Mouse (Mus musculus) monocyte, adult 2 months (primary cell): ENCODE results near the gene Nmur1.
"Not testable (repeated sequence)": the region's sequence is repeated elsewhere in the genome, so short reads cannot be mapped to it uniquely, and the experiment has no call there.

ENCODE experiments used
- DNase-seq, 2 experiments: peaks; one replicate each; pipeline ENCODE4 v3.0.0; 2022; ENCODE audit warnings: low spot score in 2 of 2, low read depth in 1 of 2

The Nmur1 gene

DNA sequence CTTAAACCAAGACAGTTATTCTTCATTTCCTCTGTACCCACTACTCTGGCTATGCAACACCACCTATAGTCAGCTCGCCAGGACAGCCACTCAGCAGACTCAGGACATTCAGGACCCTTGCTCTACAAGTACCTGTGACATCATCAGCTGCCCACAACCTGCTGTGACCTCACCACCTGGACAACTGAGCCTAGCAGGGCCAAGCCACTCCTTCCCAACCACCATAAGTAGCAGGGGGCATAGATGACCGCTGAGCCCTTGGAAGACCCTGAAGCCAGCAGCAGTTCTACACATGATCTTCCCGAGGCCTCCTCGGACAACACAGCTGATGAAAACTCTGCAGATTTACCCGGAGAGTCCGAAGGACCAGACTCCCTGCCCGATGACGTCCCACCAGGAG lies at the start of gene Nmur1, which contains the start of gene Tex44:
Gene Nmur1 (minus strand): TSS at position 101 of the 400 bp plus-strand sequence.
Gene Tex44 (plus strand): TSS at position 202 of the 400 bp plus-strand sequence.
- no peak for DNase-seq

DNA sequence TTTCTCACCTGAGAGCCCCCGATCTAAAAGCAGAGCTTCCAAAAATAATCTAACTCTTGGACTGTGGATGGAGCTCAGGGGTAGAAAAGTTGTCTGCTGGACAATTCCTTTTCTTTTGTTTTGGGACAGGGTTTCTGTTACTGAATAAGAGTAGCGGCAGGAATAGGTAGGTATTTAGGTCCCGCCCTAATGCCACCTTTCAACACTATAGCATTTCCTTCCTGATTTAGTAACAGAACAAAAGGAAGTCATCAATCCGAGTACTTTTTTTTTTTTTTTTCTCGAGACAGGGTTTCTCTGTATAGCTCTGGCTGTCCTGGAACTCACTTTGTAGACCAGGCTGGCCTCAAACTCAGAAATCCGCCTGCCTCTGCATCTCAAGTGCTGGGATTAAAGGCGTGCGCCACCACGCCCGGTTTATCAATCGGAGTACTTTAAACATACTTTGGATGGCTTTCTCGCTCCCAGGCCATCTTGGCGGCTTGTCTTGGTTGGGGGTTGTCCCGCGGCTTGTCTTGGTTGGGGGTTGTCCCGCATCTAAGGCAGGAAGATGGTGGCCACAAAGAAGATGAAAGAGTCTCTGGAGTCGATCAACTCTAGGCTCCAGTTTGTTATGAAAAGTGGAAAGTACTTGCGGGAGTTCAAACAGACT lies 47.2 kb upstream of the Nmur1 start:
- no peak for DNase-seq

DNA sequence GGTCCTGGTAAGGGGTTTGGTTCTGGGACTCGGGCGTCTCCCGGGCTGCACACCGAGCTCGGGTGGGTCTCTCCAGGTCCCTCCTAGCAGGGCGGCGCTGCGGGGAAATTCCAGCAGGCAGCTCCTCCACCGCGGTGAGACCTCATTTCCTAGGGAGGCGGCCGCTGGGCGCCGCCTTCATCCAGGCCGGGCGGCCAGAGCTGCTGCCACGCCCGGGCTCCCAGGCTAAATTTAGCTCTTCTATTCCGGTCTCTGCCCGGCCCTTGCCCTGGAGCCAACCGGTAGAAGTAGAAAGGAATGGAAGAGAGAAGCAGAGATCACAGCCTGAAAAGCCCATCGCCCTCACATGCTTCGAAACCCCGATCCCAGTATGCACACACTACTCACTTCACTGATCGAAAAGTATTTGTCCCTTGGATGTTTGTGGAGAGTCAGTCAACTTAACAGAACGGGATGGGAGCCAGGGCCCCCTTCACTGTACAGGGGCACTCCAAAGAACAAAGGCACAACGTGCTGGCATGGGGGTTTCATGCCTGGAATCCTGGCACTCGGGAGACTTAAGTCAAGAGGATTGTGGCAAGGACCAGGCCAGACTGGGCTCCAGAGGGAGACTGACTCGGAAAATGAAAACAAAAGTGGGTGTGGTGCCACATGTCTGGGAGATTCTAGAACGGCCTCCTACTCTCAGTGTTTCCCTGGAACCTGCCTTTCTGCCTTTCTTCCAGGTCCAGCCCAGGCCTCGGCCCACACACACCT lies 46.3 kb upstream of the Nmur1 start:
- peak in 1 of 2 experiments; percentile 43 for DNase-seq

DNA sequence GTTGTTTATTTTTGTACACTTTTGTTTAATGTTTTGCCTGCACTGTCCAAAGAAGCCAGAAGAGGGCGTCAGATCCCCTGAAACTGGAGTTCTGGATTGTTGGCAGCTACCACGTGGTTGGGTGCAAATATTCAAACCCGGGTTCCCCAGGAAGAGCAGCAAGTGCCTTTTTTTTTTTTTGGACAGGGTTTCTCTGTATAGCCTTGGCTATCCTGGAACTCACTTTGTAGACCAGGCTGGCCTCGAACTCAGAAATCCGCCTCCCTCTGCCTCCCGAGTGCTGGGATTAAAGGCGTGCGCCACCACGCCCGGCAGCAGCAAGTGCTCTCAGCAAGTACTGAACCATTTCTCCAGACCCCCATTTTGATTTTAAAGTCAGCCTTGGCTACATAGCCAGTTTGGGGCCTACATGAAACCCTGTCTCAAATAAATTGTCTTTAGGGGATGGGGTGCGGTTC lies 45.5 kb upstream of the Nmur1 start:
- not testable (repeated sequence) for DNase-seq

DNA sequence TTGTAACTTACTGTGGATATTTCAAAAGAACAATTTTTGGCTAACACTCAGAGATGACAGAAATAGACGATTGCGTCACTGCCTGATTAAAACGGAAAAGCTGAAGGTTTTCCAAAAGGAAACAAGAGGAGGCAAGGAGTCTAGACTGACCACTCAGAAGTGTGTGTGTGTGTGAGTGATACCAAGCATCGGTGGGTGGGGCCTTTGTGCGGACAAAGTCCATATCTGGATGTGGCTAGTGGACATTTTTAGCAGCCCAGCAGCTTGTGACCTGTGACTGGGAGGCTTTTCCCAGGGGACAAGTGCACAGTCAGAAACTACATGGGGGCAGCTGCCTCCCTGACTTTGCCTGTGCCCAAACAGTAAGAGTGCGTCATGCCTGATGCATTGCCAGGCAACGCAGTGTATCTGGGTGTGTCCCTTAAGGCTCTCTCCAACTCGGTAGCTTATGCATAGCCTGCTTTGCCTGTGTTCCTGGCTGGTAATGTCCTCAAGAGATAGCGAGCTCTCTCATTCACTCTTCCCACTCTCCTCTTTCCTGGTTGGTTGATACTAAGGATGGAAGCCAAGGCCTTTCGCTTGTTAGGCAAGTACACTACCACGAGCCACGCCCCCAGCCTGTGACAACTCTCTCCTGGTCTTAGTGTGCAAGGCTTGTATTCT lies 44.6 kb upstream of the Nmur1 start:
- DNase-seq, result peak; percentile 60 to 69

DNA sequence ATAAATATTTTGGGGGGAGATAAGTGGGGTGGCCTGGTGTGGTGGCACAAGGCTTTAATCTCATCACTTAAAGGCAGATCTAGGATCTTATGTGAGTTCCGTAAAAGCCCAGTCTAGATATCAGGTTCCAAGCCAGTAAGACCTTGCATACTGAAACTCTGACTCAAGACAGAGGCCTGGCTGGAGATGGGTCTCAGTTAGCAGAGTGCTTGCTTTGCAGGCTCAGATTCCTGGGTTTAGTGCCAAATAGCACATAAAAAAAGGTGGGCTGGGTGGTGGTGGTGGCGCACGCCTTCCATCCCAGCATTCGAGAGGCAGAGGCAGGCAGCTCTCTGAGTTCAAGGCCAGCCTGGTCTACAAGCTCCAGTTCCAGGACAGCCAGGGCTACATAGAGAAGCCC lies 43.8 kb upstream of the Nmur1 start:
- no peak for DNase-seq

DNA sequence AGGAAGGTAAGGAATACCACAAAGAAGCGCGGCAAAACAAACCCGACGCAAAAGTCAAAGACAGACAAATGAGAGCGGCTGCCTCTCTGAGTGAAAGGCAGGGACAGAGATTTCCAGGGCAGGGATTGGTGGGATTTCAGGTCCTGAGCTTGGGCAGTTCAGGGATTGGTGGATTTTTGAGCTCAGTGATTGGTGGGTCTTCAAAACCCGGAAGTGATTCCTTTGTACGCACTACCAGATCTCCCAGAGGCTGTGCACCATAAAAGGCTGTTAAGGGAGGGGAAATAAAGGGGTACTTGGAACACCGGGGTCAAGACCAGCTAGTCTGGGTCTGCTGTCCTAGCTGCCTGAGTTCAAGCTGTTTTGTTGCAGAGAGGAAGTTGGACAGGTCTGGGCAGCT lies 41.4 kb upstream of the Nmur1 start:
- no peak for DNase-seq

DNA sequence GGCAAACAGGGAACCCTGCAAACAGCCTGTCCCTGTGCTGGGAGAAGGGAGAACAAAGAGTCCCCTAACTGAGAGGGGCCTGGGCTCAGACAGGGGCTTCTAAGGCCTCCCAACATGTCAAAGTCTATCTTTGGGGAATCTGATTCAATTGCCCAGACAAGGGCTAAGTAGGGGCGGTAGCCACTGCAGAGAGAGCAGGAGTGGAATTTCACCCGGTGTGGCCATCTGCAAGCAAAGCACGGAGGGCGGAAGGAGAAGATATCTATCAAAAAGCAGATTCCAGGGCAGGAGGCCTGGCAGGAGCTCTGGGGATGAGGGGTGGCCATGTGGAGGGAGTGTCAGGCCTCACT lies 38.8 kb upstream of the Nmur1 start:
- no peak for DNase-seq

DNA sequence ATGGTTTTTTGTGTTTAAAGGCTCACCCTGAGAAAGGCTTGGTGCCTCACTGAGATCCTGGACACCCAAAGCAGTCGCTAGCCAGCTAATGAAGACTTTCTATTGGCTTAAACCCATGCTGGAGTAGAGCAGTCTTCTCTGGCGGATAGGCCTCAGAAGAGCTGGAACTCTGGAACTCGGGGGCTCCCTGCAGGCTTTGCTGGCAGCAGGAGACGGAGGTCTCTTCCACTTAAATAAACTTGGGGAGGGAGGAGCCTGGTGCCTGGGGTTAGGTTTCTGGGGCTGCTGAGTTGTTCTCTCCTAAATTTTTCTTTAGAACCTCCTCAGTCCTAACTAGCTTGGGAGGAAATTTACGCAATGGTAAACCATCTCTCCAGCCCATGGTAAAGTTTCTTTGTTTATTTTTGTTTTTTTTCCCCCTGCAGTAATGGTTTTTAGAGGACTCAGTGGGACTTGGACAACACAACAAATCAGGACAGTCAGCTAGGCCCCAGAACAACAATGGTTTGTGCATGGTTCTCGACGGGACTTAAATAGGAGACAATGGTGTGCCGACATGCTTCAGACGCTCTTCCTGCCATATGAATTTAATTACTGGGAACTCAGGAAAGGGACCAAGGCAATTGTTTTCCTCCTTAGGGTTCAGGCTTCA lies 38.3 kb upstream of the Nmur1 start:
- DNase-seq, result no peak

DNA sequence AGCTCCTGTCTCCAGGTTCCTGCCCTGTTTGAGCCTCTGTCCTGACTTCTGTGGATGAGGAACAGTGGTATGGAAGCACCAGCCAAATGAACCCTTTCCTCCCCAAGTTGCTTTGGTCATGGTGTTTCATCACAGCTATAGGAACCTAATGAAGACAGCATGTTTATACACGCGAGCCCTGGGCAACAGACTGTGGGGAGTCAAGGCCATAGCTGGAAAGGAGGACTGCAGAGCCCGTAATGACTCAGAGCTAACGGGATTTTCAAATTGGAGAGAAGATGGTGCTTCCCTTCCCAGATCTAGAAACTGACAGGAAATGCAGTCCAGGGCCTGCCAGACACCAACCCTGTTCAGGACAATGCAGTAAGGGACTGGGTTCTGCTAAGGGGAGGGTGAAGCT lies 33.3 kb upstream of the Nmur1 start:
- DNase-seq, result no peak

DNA sequence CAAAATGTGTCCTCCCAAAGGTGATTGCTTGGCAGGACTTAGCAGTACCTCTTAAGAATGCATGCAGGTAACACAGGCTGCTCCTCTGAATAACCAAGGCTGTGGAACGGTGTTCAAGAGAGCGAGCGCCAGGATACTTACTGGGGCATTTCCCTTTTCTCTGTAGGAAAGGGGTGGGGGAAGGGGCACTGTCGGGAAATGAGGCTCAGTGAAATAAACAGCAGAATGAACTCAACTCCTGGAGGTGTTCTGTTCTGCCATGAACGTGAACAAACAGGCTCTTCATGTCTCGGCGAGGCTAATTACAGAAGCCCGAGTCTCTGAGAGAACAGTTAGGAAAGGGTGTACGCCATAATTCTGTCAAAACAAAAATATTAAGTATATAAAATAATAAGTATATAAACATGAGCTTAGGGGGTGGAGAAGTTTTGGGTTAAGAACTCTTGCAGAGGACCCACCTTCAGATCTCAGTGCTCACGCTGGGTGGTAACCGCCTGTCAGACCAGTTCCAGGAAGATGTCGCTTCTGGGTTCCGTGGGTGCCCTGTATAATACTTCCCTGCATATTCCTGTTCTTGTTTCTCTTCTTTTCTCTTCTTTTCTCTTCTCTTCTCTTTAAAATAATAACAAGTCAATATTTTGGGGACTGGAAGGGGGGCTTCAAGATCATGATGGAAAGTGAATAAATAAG lies 31.0 kb upstream of the Nmur1 start:
- DNase-seq, result no peak

DNA sequence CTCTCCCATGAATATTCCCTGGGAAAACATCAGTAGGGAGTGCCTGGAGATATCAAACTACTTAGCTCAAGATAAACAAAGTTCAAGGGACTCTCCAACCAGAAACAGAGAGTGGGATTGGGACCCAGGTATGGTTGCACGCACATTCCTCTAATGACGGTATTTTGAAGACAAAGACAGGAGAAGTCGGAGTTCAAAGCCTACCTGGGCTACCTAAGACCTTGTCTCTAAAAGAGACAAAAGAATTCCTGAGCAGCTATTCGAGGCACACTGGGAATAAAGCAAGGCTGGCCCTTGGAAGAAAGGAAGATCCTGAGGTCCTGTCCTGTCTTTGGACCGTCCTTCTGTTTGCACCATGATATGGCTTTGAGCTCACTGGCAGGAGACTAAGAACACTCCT lies 26.7 kb upstream of the Nmur1 start:
- DNase-seq, result no peak

DNA sequence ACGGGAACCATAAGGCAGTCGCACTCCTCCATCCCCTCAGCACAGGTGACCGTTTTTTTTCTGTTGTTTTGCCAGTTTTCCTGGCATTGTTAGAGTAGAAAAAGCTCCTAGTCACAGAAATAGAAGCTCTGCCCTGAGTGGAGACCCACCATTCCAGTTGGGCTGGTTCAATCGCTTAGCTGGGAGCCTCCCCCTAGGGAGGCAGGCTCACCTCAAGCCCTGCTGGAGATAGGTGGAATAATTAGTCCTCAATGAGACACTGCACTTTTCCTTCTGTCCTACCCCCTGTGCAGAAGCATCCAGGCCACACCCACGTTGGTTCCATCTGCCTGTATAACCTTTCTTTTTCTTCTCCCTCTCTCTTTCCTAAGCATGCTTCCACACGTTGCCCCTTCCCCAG lies 23.9 kb upstream of the Nmur1 start:
- no peak for DNase-seq

DNA sequence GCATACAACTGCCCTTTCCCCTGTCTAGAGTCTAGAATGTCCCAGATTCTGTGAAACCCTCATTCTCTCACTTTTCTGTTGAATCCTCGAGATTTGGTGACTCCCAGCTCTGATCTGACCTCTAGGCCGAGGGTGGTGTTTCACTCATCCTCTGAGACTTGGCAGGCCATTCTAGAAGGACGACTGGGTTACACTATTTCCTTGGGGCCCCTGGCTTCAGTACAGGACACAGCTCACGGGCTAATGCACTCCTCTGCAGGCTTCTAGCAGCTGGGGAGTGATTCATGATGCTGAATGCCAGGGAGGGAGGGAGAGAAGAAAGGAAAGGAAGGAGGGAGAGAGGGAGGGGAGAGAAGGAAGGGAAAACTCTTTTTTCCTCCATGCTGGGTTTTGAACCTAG lies 22.2 kb upstream of the Nmur1 start:
- no peak for DNase-seq

DNA sequence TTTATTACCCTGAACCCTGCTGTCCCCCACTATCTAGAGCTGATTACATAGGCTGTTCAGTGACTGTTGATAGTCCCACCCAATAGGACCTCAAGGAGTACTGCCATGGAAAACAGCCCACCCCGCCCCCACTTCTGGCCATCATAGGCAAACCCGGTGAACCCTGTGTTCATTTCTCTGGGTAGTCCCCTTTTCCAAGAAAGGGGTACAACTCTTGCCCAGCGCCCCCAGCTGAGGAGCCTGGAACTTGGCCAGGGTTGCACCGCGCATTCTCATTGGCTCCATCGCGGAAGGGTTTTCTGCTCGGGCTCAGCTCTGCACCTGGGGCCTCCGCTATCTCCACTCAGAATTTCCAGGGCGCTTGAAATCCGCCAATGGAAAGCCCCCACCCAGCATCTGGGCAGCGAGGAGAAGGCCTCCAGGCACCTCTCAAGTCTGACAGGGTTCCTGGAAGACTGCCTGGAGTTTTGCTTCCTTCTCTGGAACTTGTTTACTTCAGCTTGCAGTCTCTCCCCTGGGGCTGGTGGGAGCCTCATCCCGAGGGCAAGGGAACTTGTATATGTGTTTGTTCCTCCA lies 21.7 kb upstream of the Nmur1 start:
- no peak for DNase-seq

DNA sequence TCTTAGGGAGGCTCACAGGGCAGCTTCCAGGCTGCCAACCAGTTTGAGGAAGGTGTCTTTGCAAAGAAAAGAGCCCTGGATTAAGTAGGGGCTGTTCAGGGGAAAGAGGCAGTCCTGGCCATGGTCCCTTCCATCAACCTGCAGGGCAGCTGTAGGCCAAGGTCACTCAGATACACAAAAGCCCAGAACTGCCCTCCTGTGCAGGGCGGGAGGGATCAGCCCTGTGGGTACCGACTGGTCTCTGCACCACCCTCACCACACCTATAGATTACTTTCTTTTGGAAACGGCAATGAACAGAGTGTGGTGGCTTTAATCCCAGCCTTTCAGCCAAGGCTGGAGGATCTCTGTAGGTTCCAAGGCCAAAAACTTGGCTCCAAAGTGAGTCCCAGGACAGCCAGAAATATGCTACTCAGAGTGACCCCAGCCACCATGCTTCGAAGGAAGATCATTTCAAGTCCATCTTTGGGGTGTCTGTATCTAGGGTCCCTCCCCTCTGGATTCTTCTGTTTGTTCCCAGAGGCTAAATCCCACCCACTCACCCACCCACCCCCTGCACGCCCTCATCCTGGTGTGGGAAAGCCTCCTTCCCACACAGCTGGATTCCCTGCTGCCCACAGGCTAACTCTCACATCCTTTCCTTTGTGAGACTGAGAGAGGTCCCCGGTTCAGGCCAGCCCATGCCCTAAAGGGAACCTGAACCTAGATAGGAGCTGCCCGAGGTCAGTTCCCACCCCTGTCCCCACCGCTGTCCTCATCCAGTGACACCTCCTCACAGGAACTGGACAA lies 17.6 kb upstream of the Nmur1 start:
- no peak for DNase-seq

DNA sequence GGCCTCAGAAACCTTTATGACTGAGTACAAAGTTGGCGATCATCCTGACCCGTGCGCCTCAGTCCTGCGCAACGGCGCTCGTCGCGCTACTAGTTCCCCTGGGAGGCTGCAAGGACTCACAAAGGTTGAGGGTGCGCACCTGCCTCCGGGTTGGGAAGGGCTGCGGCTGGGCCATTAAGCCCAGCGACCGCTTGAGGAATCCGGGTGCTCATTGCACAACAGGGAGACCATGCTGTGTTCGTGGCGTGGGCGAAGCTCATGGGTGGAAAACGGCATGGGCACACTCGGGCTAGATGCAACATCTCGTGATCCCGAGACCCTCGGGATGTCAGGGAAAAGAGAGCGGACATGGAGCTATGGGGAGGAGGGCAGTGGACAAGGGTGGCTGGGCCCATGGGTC lies 16.8 kb upstream of the Nmur1 start:
- DNase-seq, result no peak

DNA sequence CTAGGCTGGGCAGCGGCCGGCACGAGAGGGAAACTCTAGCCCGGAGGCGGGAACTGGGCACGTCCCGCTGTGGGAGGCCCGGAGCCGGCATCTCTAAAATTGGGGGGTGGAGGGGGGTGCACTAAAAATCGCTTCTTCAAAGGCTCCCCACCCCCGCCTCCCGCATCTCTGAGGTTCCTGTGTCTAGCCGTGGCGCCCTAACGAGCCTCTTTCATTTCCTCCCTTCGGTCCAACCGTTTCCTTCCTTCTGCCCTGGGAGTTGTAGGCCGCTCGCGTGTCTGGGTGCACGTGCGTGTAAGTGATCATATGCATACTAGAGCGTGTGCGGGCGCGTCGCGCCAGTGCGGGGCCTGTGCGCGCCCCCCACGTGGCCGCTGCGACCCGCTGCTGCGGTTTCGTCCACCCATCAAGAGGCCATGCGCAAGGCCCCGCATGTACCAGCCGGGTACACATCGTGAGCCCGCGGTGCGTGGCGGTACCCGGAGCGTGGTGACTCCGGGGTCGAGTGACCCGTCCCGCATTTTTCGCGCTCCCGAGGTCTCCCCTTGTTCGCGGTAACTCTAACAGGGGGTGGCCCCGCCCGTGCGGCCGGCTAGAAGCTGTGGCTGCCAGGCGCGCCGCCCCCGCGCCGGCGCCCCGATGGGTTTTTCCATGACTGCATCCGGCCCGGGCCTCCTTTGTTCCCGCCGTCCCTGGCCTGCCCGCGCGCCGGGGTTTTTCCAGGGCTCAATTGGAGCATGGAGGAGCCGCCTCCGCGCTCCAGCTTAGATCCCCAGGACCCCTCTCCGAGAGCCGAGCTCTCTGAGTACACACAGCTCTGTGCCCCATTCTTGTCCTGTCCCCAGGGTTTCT lies 16.2 kb upstream of the Nmur1 start:
- DNase-seq, result peak; percentile 66 to 71

DNA sequence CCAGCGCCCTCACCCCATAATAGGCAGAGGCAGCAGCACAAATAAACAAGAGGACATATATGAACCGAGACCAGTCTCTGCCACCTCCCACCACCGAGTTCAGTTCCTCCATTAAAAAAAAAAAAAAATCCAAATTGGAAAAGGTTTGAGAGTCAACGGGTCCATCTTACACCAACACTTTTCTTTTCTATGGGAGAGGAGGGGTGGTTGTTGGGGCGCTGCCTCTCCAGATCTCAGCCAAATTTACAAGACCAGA lies 15.6 kb upstream of the Nmur1 start:
- peak in 1 of 2 experiments; percentile 22 for DNase-seq
